ENCODE assay signal across 11 mouse cellular contexts in genomic region chr13:37507146-37507545, GRCm38 (mm10).
DNase-seq lines count a peak whose midpoint lies in the region; ATAC-seq lines count a peak whose summit lies in the region.
"Had no signal": no experiment of that assay in that cellular context is flagged by ENCODE, and none has a peak within 500 bp of the region (broad histone marks: within the 10 kb centered on the region; RNA-seq: fewer than 3 reads in every experiment).

No protein-coding gene starts in this region.

- H3K4me3 ChIP-seq in heart, embryonic 12.5 days = no peak overlapping the region
- H3K4me3 ChIP-seq in intestine, embryonic 15.5 days (replicated peaks) = no peak overlapping the region
- no peak overlapping the region for H3K4me3 ChIP-seq in limb, embryonic 15.5 days
- peak overlapping the region; percentile 14; the same call in 1 of the 2 replicates for H3K4me3 ChIP-seq in stomach, embryonic 16.5 days (replicated peaks; ENCODE audit: low read length)

- no peak overlapping the region for H3K4me2 ChIP-seq in heart, embryonic 12.5 days
- H3K4me2 ChIP-seq in intestine, embryonic 15.5 days (replicated peaks) = peak overlapping the region; percentile 31; the same call in 1 of the 2 replicates
- no peak overlapping the region for H3K4me2 ChIP-seq in limb, embryonic 15.5 days
- peak overlapping the region; percentile 36; the same call in 1 of the 2 replicates for H3K4me2 ChIP-seq in stomach, embryonic 16.5 days (ENCODE audit: low read depth, low read length)

- H3K27ac ChIP-seq in heart, embryonic 12.5 days (ENCODE audit: poor library complexity, severe bottlenecking) = peak overlapping the region; percentile 76
- H3K27ac ChIP-seq in intestine, embryonic 15.5 days = peak overlapping the region; percentile 70
- peak overlapping the region; percentile 73 for H3K27ac ChIP-seq in limb, embryonic 15.5 days
- peak overlapping the region; percentile 92 for H3K27ac ChIP-seq in stomach, embryonic 16.5 days (ENCODE audit: low read length)

- no peaks in the 10 kb centered on the region for H3K36me3 ChIP-seq in heart, embryonic 12.5 days
- H3K36me3 ChIP-seq in intestine, embryonic 15.5 days = no peaks in the 10 kb centered on the region
- no peaks in the 10 kb centered on the region for H3K36me3 ChIP-seq in limb, embryonic 15.5 days
- no peaks in the 10 kb centered on the region for H3K36me3 ChIP-seq in stomach, embryonic 16.5 days (ENCODE audit: control insufficient read depth, insufficient read depth, low read length)

- H3K4me1 ChIP-seq in heart, embryonic 12.5 days (replicated peaks) = peaks cover 50% of the 10 kb centered on the region
- peaks cover 48% of the 10 kb centered on the region for H3K4me1 ChIP-seq in intestine, embryonic 15.5 days (replicated peaks)
- H3K4me1 ChIP-seq in limb, embryonic 15.5 days = peaks cover 47% of the 10 kb centered on the region
- H3K4me1 ChIP-seq in stomach, embryonic 16.5 days (ENCODE audit: control insufficient read depth, insufficient read depth, low read length) = peaks cover 40% of the 10 kb centered on the region

- H3K9ac ChIP-seq in heart, embryonic 12.5 days = no peak overlapping the region
- H3K9ac ChIP-seq in intestine, embryonic 15.5 days = no peak overlapping the region
- H3K9ac ChIP-seq in limb, embryonic 15.5 days = no peak overlapping the region
- H3K9ac ChIP-seq in stomach, embryonic 16.5 days (ENCODE audit: low read length) = peak overlapping the region; percentile 57; the same call in 1 of the 2 replicates

- 63% methylated on average over 5 of the region's 5 CpGs for WGBS in heart, embryonic 12.5 days
- whole genome bisulfite sequencing in intestine, embryonic 15.5 days = 58% methylated on average over 5 of the region's 5 CpGs
- WGBS in limb, embryonic 15.5 days = 55% methylated on average over 5 of the region's 5 CpGs
- 53% methylated on average over 5 of the region's 5 CpGs for WGBS in stomach, embryonic 16.5 days

- no peak for DNase-seq in heart, postnatal 4 days
- no peak for DNase-seq in natural killer cell, adult 2 months (ENCODE audit: low spot score in 2 of 2)
- DNase-seq in gastrocnemius, adult 18-20 months (ENCODE audit: low spot score) = no peak
- no peak for DNase-seq in embryo, embryonic 10.5 days (ENCODE audit: low spot score)
- DNase-seq: cerebellum, postnatal 36 days; gastrocnemius, postnatal 10 days; spleen, adult 18-20 months had no signal

- H3K9me3 ChIP-seq in heart, embryonic 12.5 days (replicated peaks) = no peaks in the 10 kb centered on the region
- no peaks in the 10 kb centered on the region for H3K9me3 ChIP-seq in intestine, embryonic 15.5 days
- no peaks in the 10 kb centered on the region for H3K9me3 ChIP-seq in limb, embryonic 15.5 days
- H3K9me3 ChIP-seq in stomach, embryonic 16.5 days (replicated peaks; ENCODE audit: control insufficient read depth, low read length) = no peaks in the 10 kb centered on the region

- H3K27me3 ChIP-seq in heart, embryonic 12.5 days (replicated peaks) = no peaks in the 10 kb centered on the region
- no peaks in the 10 kb centered on the region for H3K27me3 ChIP-seq in intestine, embryonic 15.5 days (replicated peaks)
- H3K27me3 ChIP-seq in limb, embryonic 15.5 days = no peaks in the 10 kb centered on the region
- H3K27me3 ChIP-seq in stomach, embryonic 16.5 days (ENCODE audit: control insufficient read depth, insufficient read depth, low read length) = no peaks in the 10 kb centered on the region

- ATAC-seq in heart, embryonic 12.5 days (ENCODE audit: insufficient number of reproducible peaks, low FRiP score) = no peak
- ATAC-seq in intestine, embryonic 15.5 days = peak; percentile 52
- no peak for ATAC-seq in limb, embryonic 15.5 days (ENCODE audit: insufficient number of reproducible peaks, low FRiP score, low TSS enrichment, low read depth)
- ATAC-seq in stomach, embryonic 16.5 days (ENCODE audit: insufficient read depth, low FRiP score) = peak; percentile 65; the same call in 1 of the 2 replicates

Comparison
In these comparisons a context has a peak if more than half of its experiments do, and no peak if none do; other contexts are left out.
1. ATAC-seq: peak in intestine, embryonic 15.5 days (single experiment) and stomach, embryonic 16.5 days (single experiment); none in heart, embryonic 12.5 days (single experiment) and limb, embryonic 15.5 days (single experiment).
2. H3K4me2 ChIP-seq: peak in intestine, embryonic 15.5 days (single experiment) and stomach, embryonic 16.5 days (single experiment); none in heart, embryonic 12.5 days (single experiment) and limb, embryonic 15.5 days (single experiment).
3. Peak in every context shown above with its lines, with median percentiles within 50 percentile points of each other: H3K27ac ChIP-seq.